Mouse (Mus musculus): ENCODE measurements at regions not wholly inside any gene's neighbourhood (a gene's known extent, or its start where the extent isn't known, plus 50 kb on each side); places are given as distances from the start of the nearest gene placed in this dataset.

DNA sequence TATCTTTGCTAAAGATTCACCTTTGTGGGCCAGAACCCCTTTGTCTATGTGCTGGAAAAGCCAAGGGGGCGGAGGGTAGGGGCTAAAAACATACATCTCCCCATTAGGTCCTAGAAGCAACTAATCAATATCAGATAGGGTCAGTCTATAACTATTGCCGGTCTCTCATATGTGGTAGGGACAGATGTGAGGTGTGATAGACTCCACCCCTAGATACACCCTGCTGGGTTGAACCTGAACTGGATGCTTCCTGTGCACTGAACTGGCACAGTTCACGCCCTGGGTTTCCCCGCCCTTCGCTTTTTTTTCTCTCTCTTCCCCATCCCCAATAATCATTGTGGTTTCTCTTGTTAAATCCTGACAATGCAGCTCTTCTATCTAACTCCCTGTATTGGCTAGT, 270.3 kb upstream of the Gpc5 start:
- TF ChIP-seq POLR2A (IDR thresholded peaks at IDR 0.05; ENCODE audit: control insufficient read depth, extremely low read depth, insufficient read depth, low read length, poor library complexity) (no peak), CTCF (IDR thresholded peaks at IDR 0.05; ENCODE audit: borderline replicate concordance, control insufficient read depth, extremely low read depth, insufficient read depth, low read length, poor library complexity) (no peak)
- 94% methylated on average over 5 of the region's 5 CpGs for WGBS
- no peak for DNase-seq
- Histone ChIP-seq H3K27me3 (ENCODE audit: control insufficient read depth, insufficient read depth, low read length) (no peaks in the 10 kb centered on the region), H3K4me3 (ENCODE audit: control insufficient read depth, insufficient read depth, low read length) (no peak overlapping the region), H3K4me1 (replicated peaks; ENCODE audit: control insufficient read depth, insufficient read depth, low read length) (no peaks in the 10 kb centered on the region), H3K27ac (ENCODE audit: control insufficient read depth, insufficient read depth, low read length) (no peak overlapping the region), H3K36me3 (ENCODE audit: control insufficient read depth, insufficient read depth, low read length) (no peaks in the 10 kb centered on the region)

DNA sequence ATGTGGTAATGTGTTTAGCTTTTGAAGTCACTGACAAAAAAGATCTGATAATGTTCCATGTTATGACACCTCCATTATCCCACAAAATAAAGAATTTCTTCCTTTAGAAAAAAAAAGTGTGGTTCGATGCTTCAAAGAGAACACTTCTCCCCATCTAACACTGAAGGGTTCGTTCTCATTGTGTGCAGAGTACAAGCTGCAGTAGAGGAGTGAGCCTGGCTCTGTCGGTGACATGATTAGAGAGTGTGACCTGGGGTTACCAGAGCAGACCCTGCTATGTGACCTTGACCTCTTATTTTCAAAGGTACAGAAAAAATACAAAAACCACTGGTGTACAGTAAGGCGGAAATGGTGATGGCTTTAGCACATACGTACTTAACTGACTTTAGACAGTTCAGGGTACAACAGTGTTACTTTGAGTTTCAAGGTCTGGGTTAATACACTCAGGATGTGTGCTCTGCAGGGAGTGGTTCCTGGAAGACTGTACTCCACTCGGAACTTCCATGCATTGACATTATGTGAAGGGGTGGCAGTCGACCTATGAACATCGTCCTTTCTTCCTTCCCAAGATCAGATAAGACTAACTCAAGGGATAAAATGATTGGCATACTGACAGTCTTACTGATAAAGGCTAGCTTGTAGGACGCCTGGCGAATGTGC, 265.2 kb upstream of the Gpc5 start:
- H3K4me1 ChIP-seq (replicated peaks; ENCODE audit: control insufficient read depth, insufficient read depth, low read length) = no peaks in the 10 kb centered on the region
- no peak for DNase-seq
- no peaks in the 10 kb centered on the region for H3K27me3 ChIP-seq (ENCODE audit: control insufficient read depth, insufficient read depth, low read length)
- H3K36me3 ChIP-seq (ENCODE audit: control insufficient read depth, insufficient read depth, low read length) = no peaks in the 10 kb centered on the region
- H3K27ac ChIP-seq (ENCODE audit: control insufficient read depth, insufficient read depth, low read length) = no peak overlapping the region; the same call in 1 of the 2 replicates
- WGBS = 82% methylated on average over 10 of the region's 10 CpGs
- TF ChIP-seq POLR2A (IDR thresholded peaks at IDR 0.05; ENCODE audit: control insufficient read depth, extremely low read depth, insufficient read depth, low read length, poor library complexity) = no peak
- no peak overlapping the region for H3K4me3 ChIP-seq (ENCODE audit: control insufficient read depth, insufficient read depth, low read length)

DNA sequence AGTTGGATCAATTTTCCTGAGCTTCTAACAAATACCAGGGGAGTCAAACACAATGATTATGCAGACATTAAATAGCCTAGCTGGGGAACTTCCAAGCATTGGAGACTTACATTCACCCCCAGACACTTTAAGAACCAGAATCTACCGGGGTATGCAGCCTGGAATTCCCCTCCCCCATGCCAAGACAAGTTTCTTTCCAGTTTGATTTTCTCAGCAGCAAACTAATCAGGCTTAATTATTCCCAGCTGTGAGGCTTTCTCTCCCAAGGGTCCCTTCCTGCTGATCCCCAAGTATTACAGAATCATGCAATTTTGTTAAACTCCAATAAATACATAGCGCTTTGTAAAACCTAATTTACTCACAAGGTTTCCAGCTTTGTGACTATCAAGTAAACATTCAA, 262.7 kb upstream of the Gpc5 start:
- DNase-seq = no peak
- H3K4me1 ChIP-seq (replicated peaks; ENCODE audit: control insufficient read depth, insufficient read depth, low read length) = no peaks in the 10 kb centered on the region
- 71% methylated on average over 2 of the region's 2 CpGs for WGBS
- no peaks in the 10 kb centered on the region for H3K36me3 ChIP-seq (ENCODE audit: control insufficient read depth, insufficient read depth, low read length)
- no peak overlapping the region for H3K4me3 ChIP-seq (ENCODE audit: control insufficient read depth, insufficient read depth, low read length)
- H3K27ac ChIP-seq (ENCODE audit: control insufficient read depth, insufficient read depth, low read length) = no peak overlapping the region
- H3K27me3 ChIP-seq (ENCODE audit: control insufficient read depth, insufficient read depth, low read length) = no peaks in the 10 kb centered on the region
- TF ChIP-seq CTCF (IDR thresholded peaks at IDR 0.05; ENCODE audit: borderline replicate concordance, control insufficient read depth, extremely low read depth, insufficient read depth, low read length, poor library complexity) = no peak
- no peak for TF ChIP-seq POLR2A (IDR thresholded peaks at IDR 0.05; ENCODE audit: control insufficient read depth, extremely low read depth, insufficient read depth, low read length, poor library complexity)

DNA sequence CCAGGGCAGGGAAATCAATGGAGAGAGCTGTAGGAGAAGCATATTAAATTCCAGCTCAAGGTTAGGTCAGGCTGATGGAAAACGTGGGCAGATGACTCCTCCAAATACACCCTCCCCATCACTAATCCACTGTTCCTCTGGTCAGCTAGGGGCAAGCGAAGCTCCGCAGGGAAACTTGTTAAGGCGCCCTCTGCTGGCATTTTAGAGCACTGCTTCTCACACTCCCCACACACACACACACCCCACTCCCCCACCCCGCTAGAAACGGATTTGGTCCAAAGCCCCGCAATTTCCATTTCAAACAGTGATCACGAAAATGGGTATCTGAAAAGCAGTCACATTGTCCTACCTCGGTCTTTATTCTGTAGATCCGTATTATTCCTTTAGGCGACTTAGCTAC, 259.0 kb upstream of the Gpc5 start:
- 84% methylated on average over 11 of the region's 11 CpGs for WGBS
- Histone ChIP-seq H3K4me1 (replicated peaks; ENCODE audit: control insufficient read depth, insufficient read depth, low read length) (no peaks in the 10 kb centered on the region), H3K27me3 (ENCODE audit: control insufficient read depth, insufficient read depth, low read length) (no peaks in the 10 kb centered on the region), H3K36me3 (ENCODE audit: control insufficient read depth, insufficient read depth, low read length) (no peaks in the 10 kb centered on the region), H3K27ac (ENCODE audit: control insufficient read depth, insufficient read depth, low read length) (no peak overlapping the region), H3K4me3 (ENCODE audit: control insufficient read depth, insufficient read depth, low read length) (no peak overlapping the region)
- no peak for DNase-seq
- TF ChIP-seq POLR2A (IDR thresholded peaks at IDR 0.05; ENCODE audit: control insufficient read depth, extremely low read depth, insufficient read depth, low read length, poor library complexity) (no peak), CTCF (IDR thresholded peaks at IDR 0.05; ENCODE audit: borderline replicate concordance, control insufficient read depth, extremely low read depth, insufficient read depth, low read length, poor library complexity) (no peak)

DNA sequence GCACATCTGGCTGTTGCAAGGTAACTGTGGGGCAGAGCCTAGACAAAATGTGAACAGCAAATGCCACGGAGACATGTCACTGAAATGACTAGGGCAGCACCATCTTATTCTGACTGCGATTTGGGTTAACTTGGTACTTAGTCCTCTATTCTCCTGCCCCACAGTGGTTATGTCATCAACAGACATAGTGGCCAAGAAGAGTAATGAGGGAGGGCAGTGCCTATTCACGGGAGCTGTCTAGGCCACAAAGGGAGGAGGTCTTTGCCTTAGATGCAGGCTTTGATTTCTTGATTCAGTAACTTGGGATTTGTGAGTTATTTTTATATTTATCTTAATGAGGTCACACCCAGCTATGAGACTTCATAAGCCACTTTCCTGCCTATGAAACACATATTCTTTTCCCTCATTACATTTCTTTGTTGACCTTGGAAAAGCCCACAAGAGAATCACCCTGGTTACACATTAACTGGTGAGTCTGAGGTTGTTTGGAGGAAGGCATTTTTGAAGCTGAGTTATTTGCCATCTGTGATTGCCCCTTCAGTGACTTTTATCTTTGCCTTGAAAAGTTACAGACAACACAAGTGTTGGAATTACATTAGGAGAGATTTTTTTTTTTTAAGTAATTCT, 255.2 kb upstream of the Gpc5 start:
- TF ChIP-seq POLR2A (IDR thresholded peaks at IDR 0.05; ENCODE audit: control insufficient read depth, extremely low read depth, insufficient read depth, low read length, poor library complexity) (no peak), CTCF (IDR thresholded peaks at IDR 0.05; ENCODE audit: borderline replicate concordance, control insufficient read depth, extremely low read depth, insufficient read depth, low read length, poor library complexity) (no peak)
- no peak for DNase-seq
- Histone ChIP-seq H3K4me3 (ENCODE audit: control insufficient read depth, insufficient read depth, low read length) (no peak overlapping the region), H3K36me3 (ENCODE audit: control insufficient read depth, insufficient read depth, low read length) (no peaks in the 10 kb centered on the region), H3K27me3 (ENCODE audit: control insufficient read depth, insufficient read depth, low read length) (no peaks in the 10 kb centered on the region), H3K27ac (ENCODE audit: control insufficient read depth, insufficient read depth, low read length) (no peak overlapping the region), H3K4me1 (replicated peaks; ENCODE audit: control insufficient read depth, insufficient read depth, low read length) (no peaks in the 10 kb centered on the region)
- WGBS = 90% methylated on average over 3 of the region's 3 CpGs

DNA sequence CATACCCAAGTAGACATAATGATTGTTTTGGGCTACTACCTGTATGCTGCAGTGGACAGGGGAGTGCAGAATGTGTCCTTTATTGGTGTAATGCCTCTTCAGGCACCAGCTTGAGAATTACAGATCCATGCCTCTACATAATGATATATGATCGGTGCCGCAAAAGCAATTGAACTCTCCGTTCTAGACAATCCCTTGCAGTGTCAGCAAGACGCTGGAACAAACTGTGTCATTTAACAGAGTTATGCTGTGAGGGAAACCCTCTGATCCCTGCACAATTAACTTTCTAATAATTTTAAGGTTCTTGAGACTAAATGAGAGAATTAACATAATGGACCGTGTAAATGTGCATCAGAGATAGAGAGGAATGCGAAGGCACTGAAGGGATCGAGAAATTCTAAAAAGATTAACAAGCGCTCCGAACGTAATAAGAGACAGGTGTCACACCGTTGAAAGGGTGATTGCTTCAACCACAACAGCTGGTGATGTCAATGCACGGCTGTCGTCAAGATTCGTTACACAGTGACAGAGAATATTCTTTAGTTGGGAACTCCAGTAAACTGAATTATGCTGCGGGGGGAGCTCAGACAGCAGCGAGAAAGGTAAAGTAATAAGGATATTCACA, 254.3 kb upstream of the Gpc5 start:
- WGBS = 93% methylated on average over 16 of the region's 16 CpGs
- no peaks in the 10 kb centered on the region for H3K36me3 ChIP-seq (ENCODE audit: control insufficient read depth, insufficient read depth, low read length)
- H3K27me3 ChIP-seq (ENCODE audit: control insufficient read depth, insufficient read depth, low read length) = no peaks in the 10 kb centered on the region
- TF ChIP-seq POLR2A (IDR thresholded peaks at IDR 0.05; ENCODE audit: control insufficient read depth, extremely low read depth, insufficient read depth, low read length, poor library complexity) = no peak
- TF ChIP-seq CTCF (IDR thresholded peaks at IDR 0.05; ENCODE audit: borderline replicate concordance, control insufficient read depth, extremely low read depth, insufficient read depth, low read length, poor library complexity) = no peak
- no peak overlapping the region for H3K27ac ChIP-seq (ENCODE audit: control insufficient read depth, insufficient read depth, low read length)
- DNase-seq = no peak
- no peak overlapping the region for H3K4me3 ChIP-seq (ENCODE audit: control insufficient read depth, insufficient read depth, low read length)
- no peaks in the 10 kb centered on the region for H3K4me1 ChIP-seq (replicated peaks; ENCODE audit: control insufficient read depth, insufficient read depth, low read length)
